Mouse (Mus musculus) heart, postnatal 0 days (tissue): ENCODE measurements at regions not wholly inside any gene's neighbourhood (a gene's known extent, or its start where the extent isn't known, plus 50 kb on each side); places are given as distances from the start of the nearest gene placed in this dataset.
"Not testable (repeated sequence)": the region's sequence is repeated elsewhere in the genome, so short reads cannot be mapped to it uniquely, and the experiment has no call there.

Source experiments
- CTCF ChIP-seq: IDR thresholded peaks from 2 replicates; pipeline ENCODE4 v1.5.1; 2016; ENCODE audit warnings: antibody characterized with exemption, control low read depth, low read depth
- EP300 ChIP-seq: IDR thresholded peaks from 2 replicates; pipeline ENCODE4 v1.6.1; 2016; ENCODE audit warnings: antibody characterized with exemption, low read depth

GRCm38 (mm10) chr5:45324468-45324867 is 125.6 kb downstream of the Qdpr start:
- not testable (repeated sequence) for TF ChIP-seq CTCF, EP300
